Mouse (Mus musculus): ENCODE measurements around the gene Acot8. TPM values are rescaled to one million over a fixed set of nuclear protein-coding genes. Genes with fewer than 3 reads are reported as not detected.

Gene Acot8
- polyA plus RNA-seq, 1 experiment = 87.6 TPM

DNA sequence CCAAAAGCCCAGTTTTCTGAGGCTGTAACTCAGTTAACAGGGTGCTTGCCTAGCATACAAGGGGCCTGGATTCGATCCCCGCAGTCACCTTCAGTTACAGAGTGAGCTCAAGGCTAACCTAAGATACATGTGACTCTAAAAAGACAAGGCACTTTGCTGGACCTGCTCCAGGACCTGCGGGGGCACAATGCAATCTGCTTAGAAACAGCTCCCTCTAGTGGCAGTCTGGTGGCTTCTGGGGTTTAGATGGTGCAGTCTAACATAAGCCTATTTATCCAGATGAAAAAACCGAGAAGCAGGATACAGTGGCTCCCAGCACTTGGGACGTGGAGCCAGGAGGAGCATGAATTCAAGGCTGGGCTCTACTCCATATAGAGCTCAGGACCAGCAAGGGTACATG lies 10.4 kb downstream of the Acot8 start:
- TF ChIP-seq GATA1 (IDR thresholded peaks at IDR 0.05; ENCODE audit: borderline replicate concordance, low read length) = no peak
- peaks cover 90% of the 10 kb centered on the region for H3K36me3 ChIP-seq (replicated peaks; ENCODE audit: low read length)
- H3K9me3 ChIP-seq = no peaks in the 10 kb centered on the region

DNA sequence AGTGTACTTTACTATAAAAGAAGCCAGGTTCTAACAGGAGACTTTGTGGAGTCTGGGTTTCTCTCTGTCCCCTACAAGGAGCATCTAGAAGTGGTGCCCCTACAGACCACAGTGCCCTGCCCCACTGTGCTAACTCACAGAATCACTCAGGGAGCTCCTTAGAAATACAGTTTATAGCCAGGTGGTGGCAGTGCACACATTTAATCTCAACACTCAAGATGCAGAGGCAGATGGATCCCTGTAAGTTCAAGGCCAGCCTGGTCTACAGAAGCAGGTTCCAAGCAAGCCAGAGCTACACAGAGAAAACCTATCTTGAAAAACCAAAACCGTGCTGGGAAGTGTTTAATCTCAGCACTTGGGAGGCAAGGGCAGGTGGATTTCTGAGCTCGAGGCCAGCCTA lies 10.9 kb downstream of the Acot8 start:
- Histone ChIP-seq H3K9me3 (no peaks in the 10 kb centered on the region), H3K27me3 (replicated peaks) (no peaks in the 10 kb centered on the region), H3K4me3 (replicated peaks) (no peak overlapping the region), H3K36me3 (replicated peaks; ENCODE audit: low read length) (peaks cover 90% of the 10 kb centered on the region), H3K4me1 (peaks cover 13% of the 10 kb centered on the region)
- no peak for TF ChIP-seq FLI1 (IDR thresholded peaks at IDR 0.05; ENCODE audit: low read length)
- TF ChIP-seq GATA1 (IDR thresholded peaks at IDR 0.05; ENCODE audit: borderline replicate concordance, low read length) = no peak

More for the DNA sequence above, 10.4 kb downstream of the Acot8 start:
- no peak overlapping the region for H3K4me3 ChIP-seq (replicated peaks)
- peaks cover 9% of the 10 kb centered on the region for H3K4me1 ChIP-seq
- H3K27me3 ChIP-seq (replicated peaks) = no peaks in the 10 kb centered on the region

DNA sequence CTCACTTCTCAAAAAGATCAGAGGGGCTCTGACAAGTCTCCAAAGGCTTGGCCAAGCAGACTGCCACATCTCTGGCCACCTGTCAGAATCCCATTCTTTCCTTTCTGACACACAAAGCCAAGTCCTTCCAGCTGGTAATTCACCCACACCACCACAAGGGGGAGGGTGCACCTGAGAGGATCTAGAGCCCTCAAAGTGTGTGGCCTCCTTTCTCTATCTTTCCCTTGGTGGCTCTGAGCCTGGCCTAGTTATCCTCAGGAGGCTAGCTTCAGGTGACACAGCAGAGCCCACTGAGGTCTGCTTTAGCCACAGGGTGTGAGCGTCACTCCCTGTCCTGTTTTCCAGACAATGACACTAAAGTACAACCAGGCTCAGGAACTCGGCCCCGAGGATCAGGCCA lies 11.4 kb downstream of the Acot8 start:
- H3K27me3 ChIP-seq (replicated peaks) = no peaks in the 10 kb centered on the region
- H3K4me1 ChIP-seq = peaks cover 19% of the 10 kb centered on the region
- peaks cover 94% of the 10 kb centered on the region for H3K36me3 ChIP-seq (replicated peaks; ENCODE audit: low read length)
- H3K9me3 ChIP-seq = no peaks in the 10 kb centered on the region
- no peak overlapping the region for H3K4me3 ChIP-seq (replicated peaks)
- TF ChIP-seq GATA1 (IDR thresholded peaks at IDR 0.05; ENCODE audit: borderline replicate concordance, low read length) (no peak), FLI1 (IDR thresholded peaks at IDR 0.05; ENCODE audit: low read length) (no peak)

DNA sequence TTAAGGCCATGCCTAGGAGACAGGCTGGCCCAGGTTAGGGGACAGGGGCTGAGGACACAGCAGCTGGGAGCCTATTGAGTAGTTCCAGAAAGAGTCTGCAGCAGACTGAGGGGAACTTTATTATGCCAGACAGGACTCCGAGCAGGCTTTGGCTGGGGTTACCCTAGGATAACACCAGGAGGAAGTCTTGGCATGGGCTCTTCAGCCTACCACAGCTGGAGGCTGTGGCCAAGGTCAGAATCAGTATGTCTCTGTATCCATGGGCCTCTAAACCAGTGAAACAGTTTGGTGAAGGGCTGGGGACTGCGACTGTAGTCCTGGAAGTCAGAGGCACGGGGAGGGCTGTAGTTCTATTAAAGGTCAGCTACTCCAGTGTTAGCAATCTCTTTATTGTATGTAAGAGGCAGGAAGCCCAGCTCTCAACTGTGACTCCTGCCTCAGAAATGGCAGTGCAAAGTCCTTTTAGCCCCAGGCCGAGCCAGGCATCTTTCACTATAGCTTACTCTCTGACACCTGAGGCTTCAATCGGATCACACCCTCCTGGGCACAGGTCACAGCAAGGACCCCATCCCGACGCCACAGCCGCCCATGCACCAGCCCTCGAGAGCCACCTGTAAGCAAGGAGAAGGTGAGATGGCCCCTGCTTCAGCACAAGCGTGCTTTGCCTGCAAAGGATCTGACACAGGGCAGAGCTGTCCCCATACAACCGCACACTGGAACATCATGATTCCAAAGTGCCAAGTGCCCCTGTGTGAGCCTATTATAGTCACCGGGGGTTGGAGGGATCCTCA lies 12.1 kb downstream of the Acot8 start:
- no peak for TF ChIP-seq GATA1 (IDR thresholded peaks at IDR 0.05; ENCODE audit: borderline replicate concordance, low read length)
- TF ChIP-seq FLI1 (IDR thresholded peaks at IDR 0.05; ENCODE audit: low read length) = no peak

DNA sequence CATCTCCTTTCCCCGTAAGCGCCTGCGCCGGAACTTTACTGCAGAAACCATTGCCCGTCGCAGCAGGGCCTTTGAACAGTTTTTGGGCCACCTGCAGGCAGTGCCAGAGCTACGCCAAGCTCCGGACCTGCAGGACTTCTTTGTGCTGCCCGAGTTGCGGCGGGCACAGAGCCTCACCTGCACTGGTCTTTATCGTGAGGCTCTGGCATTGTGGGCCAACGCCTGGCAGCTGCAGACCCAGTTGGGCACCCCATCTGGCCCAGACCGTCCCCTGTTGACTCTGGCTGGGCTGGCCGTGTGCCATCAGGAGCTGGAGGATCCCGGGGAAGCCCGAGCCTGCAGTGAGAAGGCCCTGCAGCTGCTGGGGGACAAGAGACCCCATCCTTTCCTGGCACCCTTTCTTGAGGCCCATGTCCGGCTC lies 12.8 kb downstream of the Acot8 start:
- no peaks in the 10 kb centered on the region for H3K27me3 ChIP-seq (replicated peaks)
- H3K9me3 ChIP-seq = no peaks in the 10 kb centered on the region
- peaks cover 83% of the 10 kb centered on the region for H3K36me3 ChIP-seq (replicated peaks; ENCODE audit: low read length)
- H3K4me1 ChIP-seq = peaks cover 23% of the 10 kb centered on the region
- H3K4me3 ChIP-seq (replicated peaks) = no peak overlapping the region
- no peak for TF ChIP-seq FLI1 (IDR thresholded peaks at IDR 0.05; ENCODE audit: low read length)
- TF ChIP-seq GATA1 (IDR thresholded peaks at IDR 0.05; ENCODE audit: borderline replicate concordance, low read length) = no peak

More for the DNA sequence above, 12.1 kb downstream of the Acot8 start:
- peaks cover 89% of the 10 kb centered on the region for H3K36me3 ChIP-seq (replicated peaks; ENCODE audit: low read length)
- H3K9me3 ChIP-seq = no peaks in the 10 kb centered on the region
- no peaks in the 10 kb centered on the region for H3K27me3 ChIP-seq (replicated peaks)
- peaks cover 19% of the 10 kb centered on the region for H3K4me1 ChIP-seq
- H3K4me3 ChIP-seq (replicated peaks) = no peak overlapping the region

DNA sequence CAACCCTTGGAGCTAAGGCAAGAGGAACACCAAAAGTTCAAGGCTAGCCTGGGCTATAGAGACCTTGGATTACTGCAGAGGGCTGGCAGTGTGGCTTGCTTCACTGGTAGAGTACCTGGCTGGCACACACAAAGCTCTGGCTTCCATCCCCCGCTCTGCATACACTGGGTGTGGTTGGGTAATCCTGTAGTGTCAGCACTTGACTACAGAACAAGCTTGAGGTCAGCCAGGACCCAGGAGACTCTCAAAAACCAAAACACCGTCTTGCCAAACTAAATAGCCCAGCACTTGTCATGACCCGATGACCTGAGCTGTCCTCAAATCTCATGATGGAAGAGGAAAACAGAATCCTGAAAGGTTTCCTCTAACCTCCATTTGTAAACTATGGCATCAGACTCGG lies 14.2 kb downstream of the Acot8 start:
- TF ChIP-seq GATA1 (IDR thresholded peaks at IDR 0.05; ENCODE audit: borderline replicate concordance, low read length) (no peak), FLI1 (IDR thresholded peaks at IDR 0.05; ENCODE audit: low read length) (no peak)
- Histone ChIP-seq H3K4me1 (peaks cover 35% of the 10 kb centered on the region), H3K4me3 (replicated peaks) (no peak overlapping the region), H3K36me3 (replicated peaks; ENCODE audit: low read length) (peaks cover 69% of the 10 kb centered on the region), H3K9me3 (no peaks in the 10 kb centered on the region), H3K27me3 (replicated peaks) (no peaks in the 10 kb centered on the region)

DNA sequence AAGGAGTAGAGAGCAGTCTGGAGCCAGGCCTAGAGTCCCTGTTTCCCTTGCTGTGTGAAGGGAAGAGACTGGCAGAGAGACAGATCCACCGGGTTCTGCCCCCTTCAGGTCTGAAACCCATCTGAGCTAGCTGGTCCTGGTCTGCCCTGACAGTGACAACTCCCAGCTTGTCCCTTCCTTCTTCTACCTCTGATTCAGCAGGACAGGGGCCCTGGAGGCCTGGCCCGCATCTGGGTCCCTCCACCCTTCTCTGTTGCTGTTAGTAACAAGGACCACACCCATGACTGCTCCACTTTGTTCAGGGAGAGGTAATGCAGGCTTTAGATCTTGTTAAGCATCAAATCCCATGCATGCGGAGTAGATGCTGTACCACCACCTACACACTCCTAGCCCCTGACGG lies 16.3 kb downstream of the Acot8 start:
- TF ChIP-seq FLI1 (IDR thresholded peaks at IDR 0.05; ENCODE audit: low read length) (no peak), GATA1 (IDR thresholded peaks at IDR 0.05; ENCODE audit: borderline replicate concordance, low read length) (no peak)
- H3K9me3 ChIP-seq = no peaks in the 10 kb centered on the region
- H3K4me3 ChIP-seq (replicated peaks) = no peak overlapping the region
- H3K27me3 ChIP-seq (replicated peaks) = no peaks in the 10 kb centered on the region
- H3K4me1 ChIP-seq = peaks cover 34% of the 10 kb centered on the region
- H3K36me3 ChIP-seq (replicated peaks; ENCODE audit: low read length) = peaks cover 51% of the 10 kb centered on the region

DNA sequence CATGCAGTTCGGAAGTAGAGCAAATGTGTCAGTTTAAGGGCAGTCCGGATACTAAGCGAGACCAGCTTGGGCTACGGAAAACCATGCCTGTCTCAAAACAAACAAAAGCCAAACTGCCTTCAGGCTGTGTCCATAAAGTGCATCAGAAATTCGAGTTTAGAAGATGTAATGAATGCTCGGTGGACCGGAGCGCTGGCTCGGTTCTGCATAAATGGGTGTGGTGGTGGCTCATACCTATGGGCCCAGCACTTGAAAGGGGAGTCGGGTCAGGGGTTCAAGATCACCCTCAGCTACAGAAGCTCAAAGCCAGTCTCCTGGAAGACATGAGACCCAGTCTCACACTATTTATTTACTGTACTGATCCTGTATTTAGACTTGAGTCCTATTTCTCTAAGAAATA lies 16.9 kb downstream of the Acot8 start:
- Histone ChIP-seq H3K27me3 (replicated peaks) (peaks cover 3% of the 10 kb centered on the region), H3K4me1 (peaks cover 38% of the 10 kb centered on the region), H3K4me3 (replicated peaks) (no peak overlapping the region), H3K9me3 (no peaks in the 10 kb centered on the region), H3K36me3 (replicated peaks; ENCODE audit: low read length) (peaks cover 44% of the 10 kb centered on the region)
- TF ChIP-seq FLI1 (IDR thresholded peaks at IDR 0.05; ENCODE audit: low read length) (no peak), GATA1 (IDR thresholded peaks at IDR 0.05; ENCODE audit: borderline replicate concordance, low read length) (no peak)

DNA sequence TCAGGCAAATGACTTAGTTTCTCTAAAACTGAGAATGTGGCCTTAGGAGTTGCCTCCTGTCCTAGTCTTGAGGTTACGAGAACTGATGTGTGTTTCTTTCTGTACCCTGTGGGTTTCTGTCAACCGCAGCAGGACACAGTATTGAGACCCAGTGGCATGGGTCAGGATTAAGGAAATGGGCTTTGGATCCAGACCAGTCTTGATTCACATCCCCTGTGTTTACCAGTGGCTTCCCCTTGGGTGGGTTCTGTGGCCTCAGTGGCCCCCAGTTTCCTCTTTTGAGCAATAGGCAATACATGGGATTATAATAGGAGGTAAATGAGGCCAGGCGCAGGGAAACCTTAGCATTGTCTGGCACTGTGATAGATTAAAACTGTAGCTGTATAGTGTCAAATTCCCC lies 17.6 kb downstream of the Acot8 start:
- peaks cover 37% of the 10 kb centered on the region for H3K36me3 ChIP-seq (replicated peaks; ENCODE audit: low read length)
- H3K9me3 ChIP-seq = no peaks in the 10 kb centered on the region
- H3K4me1 ChIP-seq = peaks cover 46% of the 10 kb centered on the region
- peaks cover 8% of the 10 kb centered on the region for H3K27me3 ChIP-seq (replicated peaks)
- no peak overlapping the region for H3K4me3 ChIP-seq (replicated peaks)
- TF ChIP-seq FLI1 (IDR thresholded peaks at IDR 0.05; ENCODE audit: low read length) (no peak), GATA1 (IDR thresholded peaks at IDR 0.05; ENCODE audit: borderline replicate concordance, low read length) (no peak)

DNA sequence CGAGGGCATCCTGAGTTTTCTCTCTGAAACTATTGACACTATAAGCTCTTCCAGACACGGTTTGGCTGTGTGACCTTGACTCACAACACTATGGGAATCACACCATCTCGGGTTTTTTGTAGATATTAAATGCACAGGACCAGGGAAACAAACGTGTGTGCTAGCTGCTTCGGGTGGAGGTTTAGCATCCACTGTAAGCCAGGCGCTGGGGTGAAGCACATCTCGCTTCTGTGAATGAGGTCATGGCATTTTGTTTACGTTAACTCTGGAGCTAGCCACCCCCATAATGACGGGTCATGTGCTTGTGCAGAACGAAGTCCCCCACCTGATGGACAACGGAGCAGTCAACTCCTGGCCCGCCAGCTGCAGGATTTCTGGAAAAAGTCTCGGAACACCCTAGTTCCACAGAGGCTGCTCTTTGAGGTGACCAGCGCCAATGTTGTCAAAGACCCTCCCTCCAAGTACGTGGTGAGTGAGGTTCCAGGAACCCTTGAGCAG lies 18.2 kb downstream of the Acot8 start:
- TF ChIP-seq GATA1 (IDR thresholded peaks at IDR 0.05; ENCODE audit: borderline replicate concordance, low read length) = no peak
- H3K4me1 ChIP-seq = peaks cover 49% of the 10 kb centered on the region

More for the DNA sequence above, 18.2 kb downstream of the Acot8 start:
- no peaks in the 10 kb centered on the region for H3K9me3 ChIP-seq
- peaks cover 31% of the 10 kb centered on the region for H3K36me3 ChIP-seq (replicated peaks; ENCODE audit: low read length)
- peak overlapping the region; percentile 93 for H3K4me3 ChIP-seq (replicated peaks)
- peaks cover 12% of the 10 kb centered on the region for H3K27me3 ChIP-seq (replicated peaks)
